Mouse (Mus musculus): ENCODE measurements around the gene Idua. TPM values are rescaled to one million over a fixed set of nuclear protein-coding genes. Genes with fewer than 3 reads are reported as not detected.
A peak's percentile ranks its signal among the peaks of the same experiment; 100 is the strongest.

Gene Idua
- polyA plus RNA-seq, 1 experiment: 4.3 TPM

DNA sequence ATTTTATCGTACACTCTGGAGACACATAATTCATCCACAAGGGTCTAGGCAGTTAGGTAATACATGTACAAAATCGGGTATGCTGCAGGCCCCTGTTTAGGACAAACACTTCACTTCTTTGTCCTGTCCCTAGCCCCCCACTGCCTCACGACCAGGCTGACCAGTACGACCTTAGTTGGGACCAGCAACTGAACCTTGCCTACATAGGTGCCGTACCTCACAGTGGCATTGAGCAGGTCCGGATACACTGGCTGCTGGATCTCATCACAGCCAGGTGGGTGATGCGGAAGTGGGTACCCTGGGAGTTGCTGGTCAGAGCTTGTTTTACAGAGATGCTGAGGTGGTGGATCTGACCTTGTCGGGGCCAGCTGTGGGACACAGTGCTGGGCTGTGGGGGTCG is 9.9 kb downstream of the Idua start:
- Histone ChIP-seq H3K79me2 (ENCODE audit: control insufficient read depth, insufficient read depth) (no peaks in the 10 kb centered on the region), H3K4me2 (ENCODE audit: low read depth) (no peak overlapping the region), H3K27me3 (ENCODE audit: control insufficient read depth, insufficient read depth, insufficient read length) (no peaks in the 10 kb centered on the region), H3K36me3 (ENCODE audit: control insufficient read depth, insufficient read depth) (no peaks in the 10 kb centered on the region), H3ac (ENCODE audit: control insufficient read depth, insufficient read length) (no peak overlapping the region), H3K4me3 (peak overlapping the region; percentile 39)
- no peak for TF ChIP-seq MAX (IDR thresholded peaks at IDR 0.05; ENCODE audit: low read depth)
- no peak for TF ChIP-seq MYOD1 (IDR thresholded peaks at IDR 0.05; ENCODE audit: control insufficient read depth in 1 of 3, insufficient read length in 2 of 3, low read depth in 2 of 3)
- no peak for TF ChIP-seq POLR2A (IDR thresholded peaks at IDR 0.05; ENCODE audit: insufficient read length, low read depth)
- TF ChIP-seq E2F4 (IDR thresholded peaks at IDR 0.05; ENCODE audit: insufficient read depth): no peak
- TF ChIP-seq MYOG (IDR thresholded peaks at IDR 0.05; ENCODE audit: control insufficient read depth in 1 of 3, insufficient read depth in 1 of 3, insufficient read length in 2 of 3, low read depth in 2 of 3): no peak
- TF ChIP-seq SRF (IDR thresholded peaks at IDR 0.05; ENCODE audit: control insufficient read depth, insufficient read length, low read depth): no peak
- no peak for TF ChIP-seq CEBPB (IDR thresholded peaks at IDR 0.05; ENCODE audit: insufficient read depth, poor library complexity, severe bottlenecking)
- no peak for TF ChIP-seq USF1 (IDR thresholded peaks at IDR 0.05; ENCODE audit: low read depth)
- no peak for TF ChIP-seq REST (IDR thresholded peaks at IDR 0.05; ENCODE audit: insufficient read depth, insufficient read length)
- TF ChIP-seq TCF12 (IDR thresholded peaks at IDR 0.05; ENCODE audit: insufficient read depth, poor library complexity, severe bottlenecking): no peak
- no peak for TF ChIP-seq TCF3 (IDR thresholded peaks at IDR 0.05; ENCODE audit: insufficient read length, low read depth)
- no peak for TF ChIP-seq POLR2AphosphoS2 (IDR thresholded peaks at IDR 0.05; ENCODE audit: insufficient read length, low read depth)

- Histone ChIP-seq H3K36me3 (ENCODE audit: control insufficient read depth, insufficient read depth) (no peaks in the 10 kb centered on the region), H3ac (ENCODE audit: control insufficient read depth, insufficient read length) (no peak overlapping the region), H3K4me2 (ENCODE audit: low read depth) (no peak overlapping the region), H3K4me3 (no peak overlapping the region), H3K27me3 (ENCODE audit: control insufficient read depth, insufficient read depth, insufficient read length) (no peaks in the 10 kb centered on the region), H3K79me2 (ENCODE audit: control insufficient read depth, insufficient read depth) (no peaks in the 10 kb centered on the region)
- no peak for TF ChIP-seq POLR2AphosphoS2 (IDR thresholded peaks at IDR 0.05; ENCODE audit: insufficient read length, low read depth)
Measured at GRCm38 (mm10) chr5:108670785-108671184, 10.7 kb downstream of the Idua start.

DNA sequence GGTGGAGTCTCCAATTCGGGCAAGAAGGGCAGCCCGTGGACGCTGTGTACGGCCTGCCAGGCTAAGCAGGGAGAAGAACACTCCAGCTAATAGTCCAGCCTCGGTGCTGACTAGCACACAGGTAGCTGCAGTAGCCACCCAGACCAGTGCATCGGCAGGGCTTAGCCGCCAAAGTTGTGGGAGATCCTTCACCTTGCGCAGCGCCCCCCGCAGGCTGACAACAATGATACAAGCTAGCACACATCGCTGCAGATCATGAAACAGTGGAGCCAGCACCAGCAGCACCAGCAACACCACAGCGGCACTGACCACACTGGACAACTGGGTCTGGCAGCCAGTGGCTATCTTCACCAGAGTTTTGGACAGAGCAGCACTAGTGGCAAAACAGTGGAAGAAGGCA is 11.6 kb downstream of the Idua start:
- no peaks in the 10 kb centered on the region for H3K27me3 ChIP-seq (ENCODE audit: control insufficient read depth, insufficient read depth, insufficient read length)
- TF ChIP-seq REST (IDR thresholded peaks at IDR 0.05; ENCODE audit: insufficient read depth, insufficient read length) (no peak), SRF (IDR thresholded peaks at IDR 0.05; ENCODE audit: control insufficient read depth, insufficient read length, low read depth) (no peak), MYOG (IDR thresholded peaks at IDR 0.05; ENCODE audit: control insufficient read depth in 1 of 3, insufficient read depth in 1 of 3, insufficient read length in 2 of 3, low read depth in 2 of 3) (no peak), MYOD1 (IDR thresholded peaks at IDR 0.05; ENCODE audit: control insufficient read depth in 1 of 3, insufficient read length in 2 of 3, low read depth in 2 of 3) (no peak), MAX (IDR thresholded peaks at IDR 0.05; ENCODE audit: low read depth) (no peak), USF1 (IDR thresholded peaks at IDR 0.05; ENCODE audit: low read depth) (no peak), CEBPB (IDR thresholded peaks at IDR 0.05; ENCODE audit: insufficient read depth, poor library complexity, severe bottlenecking) (no peak), TCF3 (IDR thresholded peaks at IDR 0.05; ENCODE audit: insufficient read length, low read depth) (no peak), POLR2A (IDR thresholded peaks at IDR 0.05; ENCODE audit: insufficient read length, low read depth) (no peak)

GRCm38 (mm10) chr5:108674624-108675023 is 14.5 kb downstream of the Idua start:
- H3K36me3 ChIP-seq (ENCODE audit: control insufficient read depth, insufficient read depth): no peaks in the 10 kb centered on the region

More for the DNA sequence above, 11.6 kb downstream of the Idua start:
- Histone ChIP-seq H3K4me2 (ENCODE audit: low read depth) (no peak overlapping the region), H3K79me2 (ENCODE audit: control insufficient read depth, insufficient read depth) (no peaks in the 10 kb centered on the region), H3K36me3 (ENCODE audit: control insufficient read depth, insufficient read depth) (no peaks in the 10 kb centered on the region), H3ac (ENCODE audit: control insufficient read depth, insufficient read length) (no peak overlapping the region), H3K4me3 (no peak overlapping the region)

DNA sequence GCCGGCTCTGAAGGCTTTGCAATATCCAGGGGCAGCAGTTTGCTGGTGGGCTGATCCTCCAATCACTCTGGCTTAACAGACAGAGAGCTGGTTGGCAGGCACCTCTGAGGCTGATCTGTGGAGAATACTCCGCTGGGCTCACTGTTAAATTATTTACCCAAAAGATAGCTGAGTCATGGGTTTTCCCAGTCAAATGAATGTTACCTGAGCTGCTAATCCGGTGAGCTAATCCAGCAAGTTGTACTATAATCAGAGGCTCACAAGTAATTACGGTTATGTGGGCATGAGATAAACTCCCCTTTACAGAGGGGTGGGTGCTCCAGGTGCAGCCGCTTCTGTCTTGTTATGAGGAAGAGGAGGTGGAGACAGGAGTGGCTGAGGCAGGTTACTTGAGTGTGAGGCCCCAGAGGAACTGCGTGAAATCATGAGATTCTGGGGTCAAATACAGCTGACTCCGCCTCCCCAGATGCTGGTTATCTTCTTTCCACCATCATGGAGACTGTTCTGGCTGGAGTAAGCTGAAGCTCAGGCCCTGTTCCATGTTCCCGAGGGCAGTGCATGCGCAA is 15.2 kb downstream of the Idua start, which contains the start of gene Slc26a1:
TSS of gene Slc26a1 (minus strand) at position 319 of the 566 bp plus-strand sequence.
- TF ChIP-seq MYOD1 (IDR thresholded peaks at IDR 0.05; ENCODE audit: control insufficient read depth in 1 of 3, insufficient read length in 2 of 3, low read depth in 2 of 3): no peak
- no peak for TF ChIP-seq SRF (IDR thresholded peaks at IDR 0.05; ENCODE audit: control insufficient read depth, insufficient read length, low read depth)
- no peak for TF ChIP-seq POLR2A (IDR thresholded peaks at IDR 0.05; ENCODE audit: insufficient read length, low read depth)
- TF ChIP-seq REST (IDR thresholded peaks at IDR 0.05; ENCODE audit: insufficient read depth, insufficient read length): no peak
- TF ChIP-seq MAX (IDR thresholded peaks at IDR 0.05; ENCODE audit: low read depth): no peak
- Histone ChIP-seq H3K36me3 (ENCODE audit: control insufficient read depth, insufficient read depth) (no peaks in the 10 kb centered on the region), H3K79me2 (ENCODE audit: control insufficient read depth, insufficient read depth) (no peaks in the 10 kb centered on the region)

More at GRCm38 (mm10) chr5:108674624-108675023, 14.5 kb downstream of the Idua start:
- Histone ChIP-seq H3K4me3 (no peak overlapping the region), H3ac (ENCODE audit: control insufficient read depth, insufficient read length) (no peak overlapping the region), H3K79me2 (ENCODE audit: control insufficient read depth, insufficient read depth) (no peaks in the 10 kb centered on the region), H3K27me3 (ENCODE audit: control insufficient read depth, insufficient read depth, insufficient read length) (no peaks in the 10 kb centered on the region), H3K4me2 (ENCODE audit: low read depth) (no peak overlapping the region)
- TF ChIP-seq TCF3 (IDR thresholded peaks at IDR 0.05; ENCODE audit: insufficient read length, low read depth) (no peak), MAX (IDR thresholded peaks at IDR 0.05; ENCODE audit: low read depth) (no peak), TCF12 (IDR thresholded peaks at IDR 0.05; ENCODE audit: insufficient read depth, poor library complexity, severe bottlenecking) (no peak)

More for the DNA sequence above, 15.2 kb downstream of the Idua start, which contains the start of gene Slc26a1:
- no peak within 1 kb of the TSS for H3K4me2 ChIP-seq (ENCODE audit: low read depth)
- no peak within 1 kb of the TSS for H3K4me3 ChIP-seq
- H3K27me3 ChIP-seq (ENCODE audit: control insufficient read depth, insufficient read depth, insufficient read length): no peaks in the 10 kb centered on the region
- no peak within 1 kb of the TSS for H3ac ChIP-seq (ENCODE audit: control insufficient read depth, insufficient read length)

Data from myocyte (in vitro differentiated cells).